Mouse (Mus musculus): ENCODE results near the gene Vps29. TPM values are rescaled to one million over a fixed set of nuclear protein-coding genes. Genes with fewer than 3 reads are reported as not detected.
"Not testable (repeated sequence)": the region's sequence is repeated elsewhere in the genome, so short reads cannot be mapped to it uniquely, and the experiment has no call there.

The Vps29 gene
- total RNA-seq (2014; fragmentation: Nextera tagmentation), result 118 and 128 TPM in 2 replicates
- total RNA-seq (2017), result 89.8 and 105 TPM in 2 replicates

DNA sequence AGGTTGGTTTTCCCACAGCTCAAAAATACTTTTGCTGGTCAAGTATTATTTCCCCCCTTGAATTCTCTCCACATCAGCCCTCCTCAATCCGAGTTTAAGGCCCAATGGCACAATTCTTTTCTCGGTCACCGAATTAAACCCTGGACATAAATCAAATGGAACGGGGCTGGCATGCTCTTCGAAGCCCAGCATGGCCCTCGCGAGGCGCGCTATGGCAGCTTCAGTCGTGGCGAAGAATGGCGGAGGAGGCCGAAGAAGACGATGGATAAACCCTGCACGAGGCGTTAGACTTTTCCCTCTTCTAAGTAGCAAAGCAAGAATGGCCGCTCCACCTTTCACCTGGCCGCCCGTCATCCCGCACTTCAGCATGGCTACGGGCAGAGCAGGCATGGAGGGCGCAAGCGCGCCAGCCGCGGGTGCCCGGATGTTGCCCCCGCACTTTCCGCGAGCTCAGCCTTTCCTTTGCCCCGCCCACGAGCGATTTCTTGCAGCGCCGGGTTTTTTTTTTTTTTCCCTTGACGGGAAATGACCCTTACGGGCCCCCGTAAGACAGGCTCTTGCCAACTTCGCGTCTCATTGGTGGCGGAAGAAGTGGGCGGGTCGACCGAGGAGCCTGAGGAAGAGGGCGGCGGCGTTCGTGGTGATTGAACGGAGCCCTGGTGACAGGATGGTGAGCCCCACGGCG, at the start of gene Vps29, which contains the start of gene Rad9b:
Gene Vps29 (plus strand): TSS at position 563 of the 685 bp plus-strand sequence.
Gene Rad9b (minus strand): TSS at position 427 of the 685 bp plus-strand sequence.
- peak; percentile 99 for ATAC-seq (replicated peaks; ENCODE audit: poor library complexity, severe bottlenecking)

DNA sequence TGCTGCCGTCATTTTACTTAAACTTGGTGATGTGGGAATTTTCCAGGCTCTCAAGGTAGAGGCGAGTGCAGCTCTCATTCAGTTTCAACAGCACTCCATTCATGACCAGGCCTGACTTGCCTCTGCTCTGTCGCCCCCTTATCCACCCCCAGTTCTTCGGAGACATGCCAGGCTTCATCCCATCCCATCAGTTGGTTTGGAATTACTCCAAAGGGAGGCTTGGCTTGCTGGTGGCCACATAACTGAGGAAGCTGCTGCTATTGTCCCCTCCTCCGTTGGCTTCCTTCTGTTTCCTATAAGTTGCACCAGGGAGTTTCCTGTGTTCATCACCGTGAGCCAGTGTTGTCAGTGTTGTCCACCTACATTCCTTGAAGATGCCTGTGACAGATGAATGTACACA, 49.6 kb upstream of the Vps29 start:
- 0 out of 2 replicates have a peak, but pooled peaks have one; percentile 12 for ATAC-seq (replicated peaks; ENCODE audit: poor library complexity, severe bottlenecking)

DNA sequence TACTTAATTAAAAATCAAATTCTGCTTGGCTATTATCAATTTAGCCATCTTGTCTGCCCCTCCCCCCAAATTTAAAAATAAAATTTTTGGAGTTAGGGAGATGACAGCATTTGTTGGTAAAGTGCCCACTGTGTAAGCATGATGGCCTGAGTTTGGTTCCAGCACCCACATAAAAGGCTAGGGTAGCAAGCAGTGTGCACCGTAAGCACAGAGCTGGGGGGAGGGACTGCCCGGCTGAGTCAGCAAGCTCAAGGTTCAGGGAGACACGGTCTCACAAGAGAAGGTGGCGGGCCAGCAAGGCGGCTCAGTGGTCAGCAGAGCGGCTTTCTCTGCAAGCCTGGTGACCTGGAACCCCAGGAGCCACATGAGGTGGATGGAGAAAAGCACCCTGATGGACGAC, 48.7 kb upstream of the Vps29 start:
- no peak for ATAC-seq (replicated peaks; ENCODE audit: poor library complexity, severe bottlenecking)

DNA sequence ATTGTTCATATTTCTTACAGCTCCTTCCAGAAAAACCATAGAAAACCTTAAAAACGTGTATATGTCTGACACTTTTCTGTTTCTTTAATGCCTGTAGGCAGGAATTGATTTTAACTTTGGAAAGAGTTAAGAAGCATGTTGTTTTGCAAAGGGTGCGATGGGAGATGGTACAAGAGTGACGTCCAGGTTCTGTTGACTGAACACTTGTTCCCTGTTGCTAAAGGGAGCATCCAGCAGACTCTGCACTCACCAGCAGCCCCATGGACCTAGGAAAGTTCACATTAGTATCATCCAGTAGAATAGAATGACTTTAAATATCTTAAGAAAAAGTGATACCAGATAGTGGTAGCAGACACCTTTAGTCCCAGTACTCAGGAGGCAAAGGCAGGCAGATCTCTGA, 47.6 kb upstream of the Vps29 start:
- ATAC-seq (replicated peaks; ENCODE audit: poor library complexity, severe bottlenecking), result no peak

DNA sequence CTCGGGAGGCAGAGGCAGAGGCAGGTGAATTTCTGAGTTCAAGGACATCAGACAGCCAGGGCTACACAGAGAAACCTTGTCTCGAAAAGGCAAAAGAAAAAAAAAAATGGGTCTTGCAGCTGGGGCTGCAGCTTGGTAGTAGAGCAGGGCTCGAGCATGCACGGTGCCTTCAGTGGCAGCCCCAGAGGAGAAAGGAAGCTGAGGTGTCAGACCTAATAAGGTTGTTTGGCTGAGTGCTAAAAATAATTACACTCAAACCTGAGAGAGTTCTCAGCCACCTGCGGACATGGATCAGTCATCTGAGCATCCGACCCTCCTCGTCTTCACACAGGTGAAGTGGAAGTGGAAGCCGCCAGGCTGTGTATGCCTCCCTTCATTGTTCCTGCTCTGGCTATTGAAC, 43.5 kb upstream of the Vps29 start:
- ATAC-seq (replicated peaks; ENCODE audit: poor library complexity, severe bottlenecking), result no peak

DNA sequence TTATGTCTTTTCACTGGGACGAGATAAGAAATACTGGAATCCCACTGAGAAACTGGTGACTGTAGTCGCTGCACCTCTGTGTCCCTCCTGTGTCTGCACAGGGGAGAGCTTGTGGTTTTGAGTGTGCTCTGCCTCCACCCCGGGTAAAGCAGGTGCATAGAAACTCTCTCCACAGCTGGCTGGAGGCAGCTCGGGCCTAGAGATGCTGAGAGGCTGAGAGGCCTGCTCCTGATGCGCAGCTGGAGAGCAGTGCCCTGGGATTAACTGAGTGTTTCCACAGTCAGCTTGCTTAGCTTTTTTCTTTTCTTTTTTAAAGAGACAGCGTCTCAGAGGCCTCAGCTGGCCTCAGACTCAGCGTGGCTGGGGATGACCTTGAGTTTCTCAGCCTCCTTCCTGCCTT, 42.5 kb upstream of the Vps29 start:
- no peak for ATAC-seq (replicated peaks; ENCODE audit: poor library complexity, severe bottlenecking)

DNA sequence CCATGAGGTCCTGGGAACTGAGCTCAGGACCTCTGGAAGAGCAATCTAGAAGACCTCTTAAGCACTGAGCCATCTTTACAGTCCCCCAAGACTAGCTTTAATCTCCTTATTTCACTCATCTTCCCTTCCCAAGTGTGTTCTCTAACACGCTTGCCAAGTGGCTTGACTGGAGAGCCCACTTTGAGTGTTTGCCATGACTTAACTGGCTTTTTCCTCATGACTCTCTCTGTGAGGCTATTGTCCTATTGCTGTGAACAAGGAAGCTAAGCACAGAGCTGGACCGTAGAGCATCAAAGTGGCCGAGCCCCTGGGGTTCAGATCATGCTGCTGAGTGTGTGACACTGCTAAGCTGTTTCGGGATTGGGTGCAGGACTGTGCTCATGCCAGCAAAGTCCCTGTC, 41.8 kb upstream of the Vps29 start:
- no peak for ATAC-seq (replicated peaks; ENCODE audit: poor library complexity, severe bottlenecking)

DNA sequence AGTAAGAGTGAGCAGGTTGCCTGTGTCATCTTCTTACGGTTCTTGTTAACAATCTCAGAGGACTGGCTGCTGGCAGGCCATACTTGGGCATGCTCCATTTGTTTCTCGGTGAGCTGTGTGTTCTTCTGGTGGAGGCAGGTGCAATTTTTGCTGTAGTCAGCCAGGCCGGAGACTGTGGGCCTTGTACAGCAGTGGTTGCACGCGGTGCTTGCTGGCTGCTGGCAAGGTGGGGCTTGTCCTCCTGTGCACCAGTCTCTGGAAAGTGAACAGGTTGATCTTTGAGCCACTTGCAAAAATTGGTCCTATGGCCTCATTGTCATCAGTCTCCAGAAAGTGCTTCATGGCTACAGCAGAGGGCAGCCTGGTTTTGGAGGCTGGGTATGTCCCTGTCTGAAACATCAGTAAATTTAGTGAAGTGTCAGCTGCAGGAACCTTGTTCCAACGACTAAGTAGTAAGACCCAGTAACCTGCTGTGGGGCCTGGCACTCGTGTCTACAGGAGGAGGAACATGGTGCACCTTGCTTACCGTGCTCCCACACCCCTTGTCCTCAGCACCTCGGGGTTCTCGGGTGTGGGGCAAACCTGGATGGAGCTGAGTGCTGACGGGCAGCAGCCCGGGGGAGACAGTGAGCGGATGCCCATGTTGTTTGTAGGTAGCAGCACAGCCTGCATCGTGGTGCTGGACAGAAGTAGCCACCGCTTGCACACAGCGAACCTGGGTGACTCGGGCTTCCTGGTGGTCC, 41.1 kb upstream of the Vps29 start:
- ATAC-seq (replicated peaks; ENCODE audit: poor library complexity, severe bottlenecking), result no peak

DNA sequence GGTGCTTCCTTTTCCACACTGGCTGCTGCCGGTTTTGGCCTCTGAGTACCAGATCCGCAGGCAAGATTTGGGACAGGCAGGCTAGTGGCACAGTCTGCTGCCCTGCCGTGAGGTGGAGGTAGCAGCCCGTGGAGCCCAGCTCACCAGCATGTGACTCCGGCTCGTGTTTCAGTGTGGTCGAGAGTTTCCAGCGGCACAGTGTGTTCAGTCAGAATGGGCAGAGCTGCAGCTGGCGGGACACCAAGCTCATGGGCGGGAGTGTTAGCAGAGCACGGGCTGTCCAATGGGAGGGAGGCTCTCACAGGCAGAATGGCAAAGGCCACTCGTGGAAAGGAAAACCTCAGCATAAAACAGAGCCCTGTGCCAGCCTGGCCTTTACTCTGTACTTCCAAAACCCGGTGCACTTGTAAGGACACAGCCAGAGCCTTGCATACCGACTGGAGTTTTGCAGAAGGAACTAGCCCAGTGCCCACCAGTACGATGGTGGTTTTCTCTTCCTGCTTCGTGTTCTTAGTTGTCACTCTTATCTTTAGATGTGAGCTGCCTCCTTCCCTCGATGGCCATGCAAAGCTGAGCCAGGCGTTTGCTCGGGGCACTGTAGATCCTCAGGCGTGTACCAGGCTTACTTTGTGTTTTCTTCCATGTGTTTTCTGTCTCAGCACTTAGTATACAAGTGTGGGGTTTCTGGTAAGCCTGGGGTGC, 39.1 kb upstream of the Vps29 start:
- peak; percentile 51 for ATAC-seq (replicated peaks; ENCODE audit: poor library complexity, severe bottlenecking)

DNA sequence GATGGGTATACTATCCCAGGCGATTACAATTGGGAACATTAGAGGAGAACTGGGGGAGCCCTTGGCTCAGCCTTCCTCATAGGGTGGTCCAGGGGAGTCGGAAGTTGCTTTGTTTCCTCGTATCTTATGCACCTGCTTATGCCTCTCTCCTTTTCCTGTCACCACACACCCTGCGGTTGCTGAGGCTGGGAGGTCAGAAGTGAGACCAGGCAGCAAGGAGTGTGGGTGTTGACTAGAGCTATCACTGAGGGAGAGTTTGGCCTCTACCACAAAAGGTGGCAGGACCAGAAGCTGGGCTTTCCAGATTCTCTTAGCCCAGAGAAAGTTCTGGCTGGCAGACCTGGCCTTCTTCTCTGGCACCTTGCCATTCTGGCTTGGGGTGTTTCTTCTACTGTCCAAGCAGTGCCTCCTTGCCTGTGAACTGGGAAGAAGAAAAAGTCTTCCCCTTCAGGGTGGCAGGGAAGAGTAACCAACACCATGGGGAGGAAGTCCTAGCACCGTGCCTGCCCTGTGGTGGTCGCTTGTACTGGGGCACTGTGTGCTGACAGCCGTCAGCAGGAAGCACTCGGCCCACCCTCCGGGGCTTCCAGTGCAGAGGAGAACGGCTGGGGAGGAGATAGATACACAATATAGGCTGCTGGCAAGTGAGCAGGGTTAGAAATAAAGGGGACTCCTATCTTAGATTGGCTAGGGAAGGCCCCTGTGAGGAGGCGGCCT, 36.7 kb upstream of the Vps29 start:
- no peak for ATAC-seq (replicated peaks; ENCODE audit: poor library complexity, severe bottlenecking)

DNA sequence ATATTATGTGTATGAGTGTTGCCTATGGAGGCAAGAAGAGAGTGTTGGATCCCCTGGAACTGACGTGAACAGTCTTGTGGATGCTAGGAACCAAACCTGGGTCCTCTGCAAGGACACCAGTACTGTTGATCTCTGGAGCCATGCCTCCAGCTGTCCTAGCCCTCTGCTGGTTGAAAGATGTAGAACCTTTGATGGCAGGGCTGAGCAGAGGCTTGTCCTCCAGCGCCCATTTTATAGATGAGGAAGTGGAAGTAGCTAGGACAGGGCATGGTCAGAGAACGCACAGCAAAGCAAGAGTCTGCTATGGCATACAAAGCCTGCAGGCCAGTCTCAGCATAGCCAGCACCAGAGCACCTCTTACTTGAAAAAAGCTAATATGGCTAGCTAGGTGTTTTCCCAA, 36.1 kb upstream of the Vps29 start:
- ATAC-seq (replicated peaks; ENCODE audit: poor library complexity, severe bottlenecking), result peak; percentile 87

DNA sequence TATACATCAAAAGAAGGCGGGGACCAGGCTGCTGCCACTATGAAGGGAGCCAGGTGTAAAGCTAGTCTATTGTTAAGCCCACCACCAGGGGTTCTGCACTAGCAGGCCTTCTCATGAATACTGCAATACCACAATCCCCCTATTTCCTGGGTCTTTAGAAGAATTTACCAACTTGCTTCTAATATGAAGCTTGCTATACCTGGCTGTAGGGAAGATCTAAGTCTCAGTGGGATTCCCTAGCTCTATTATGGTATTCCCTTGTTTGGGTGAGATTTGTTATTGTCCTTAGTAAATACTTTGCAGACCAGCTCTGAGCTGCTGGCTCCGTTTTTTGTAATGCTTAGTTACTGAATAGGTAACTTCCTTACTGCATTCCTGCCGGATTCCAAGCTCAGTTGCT, 35.2 kb upstream of the Vps29 start:
- not testable (repeated sequence) for ATAC-seq (replicated peaks; ENCODE audit: poor library complexity, severe bottlenecking)

DNA sequence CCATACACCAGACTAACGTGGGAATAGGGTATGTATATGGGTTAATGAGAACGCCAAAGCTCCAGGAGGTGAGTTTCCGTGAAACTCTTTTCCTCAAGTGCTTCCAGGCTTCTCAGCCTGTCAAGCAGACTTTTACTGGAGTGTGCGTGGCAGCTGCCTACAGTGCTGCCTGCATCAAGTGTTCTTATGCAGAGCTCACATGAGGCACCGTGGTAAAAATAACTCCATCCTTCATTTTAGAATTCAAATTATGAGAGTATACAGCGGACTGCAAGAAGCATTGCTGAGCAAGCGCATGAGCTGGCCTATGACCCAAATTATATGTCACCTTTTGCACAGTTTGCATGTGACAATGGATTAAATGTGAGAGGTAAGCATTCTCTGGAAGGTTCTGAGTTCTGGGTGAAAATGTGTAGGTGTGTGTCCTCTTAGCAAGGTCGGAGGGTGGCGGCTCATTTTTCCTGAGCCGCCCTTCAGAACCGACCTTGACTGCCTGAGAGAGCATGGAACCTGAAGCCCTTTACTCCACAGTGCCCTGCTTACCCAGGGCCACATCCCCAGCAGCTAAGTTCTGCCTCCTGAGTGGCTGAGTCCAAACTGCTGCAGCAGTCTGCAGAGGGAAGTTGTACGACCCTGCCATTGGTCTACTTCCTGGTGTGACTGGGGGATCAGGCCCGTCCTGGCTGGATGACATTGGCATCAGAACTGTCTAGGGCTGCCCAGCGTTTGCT, 34.5 kb upstream of the Vps29 start:
- ATAC-seq (replicated peaks; ENCODE audit: poor library complexity, severe bottlenecking), result no peak

DNA sequence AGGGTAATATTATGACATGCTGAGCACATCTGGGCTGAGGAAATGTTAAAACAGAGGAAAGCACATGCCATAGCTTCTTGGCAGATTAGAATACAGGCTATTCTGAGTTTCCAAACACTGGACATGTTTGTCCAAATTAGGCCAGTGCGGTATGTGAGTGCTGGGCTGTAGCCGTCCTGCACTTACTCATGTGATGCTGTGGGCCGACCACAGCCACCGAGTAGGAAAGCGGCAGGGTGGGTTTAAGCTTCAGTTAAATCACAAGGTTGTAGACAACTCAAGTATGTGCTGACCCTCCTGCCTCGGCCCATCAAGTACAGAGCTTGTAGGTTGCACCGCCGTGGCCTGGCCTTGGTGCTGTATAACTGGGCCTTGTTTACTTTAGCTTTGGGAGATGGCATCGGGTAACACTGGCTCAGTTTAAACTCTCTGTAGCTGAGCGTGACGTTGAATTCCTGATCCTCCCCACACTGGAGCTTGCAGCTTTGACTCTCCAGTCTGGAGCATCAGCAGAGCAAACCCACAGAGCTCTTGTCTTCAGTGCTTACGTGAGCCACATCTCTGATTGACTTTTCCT, 33.9 kb upstream of the Vps29 start:
- ATAC-seq (replicated peaks; ENCODE audit: poor library complexity, severe bottlenecking), result no peak

DNA sequence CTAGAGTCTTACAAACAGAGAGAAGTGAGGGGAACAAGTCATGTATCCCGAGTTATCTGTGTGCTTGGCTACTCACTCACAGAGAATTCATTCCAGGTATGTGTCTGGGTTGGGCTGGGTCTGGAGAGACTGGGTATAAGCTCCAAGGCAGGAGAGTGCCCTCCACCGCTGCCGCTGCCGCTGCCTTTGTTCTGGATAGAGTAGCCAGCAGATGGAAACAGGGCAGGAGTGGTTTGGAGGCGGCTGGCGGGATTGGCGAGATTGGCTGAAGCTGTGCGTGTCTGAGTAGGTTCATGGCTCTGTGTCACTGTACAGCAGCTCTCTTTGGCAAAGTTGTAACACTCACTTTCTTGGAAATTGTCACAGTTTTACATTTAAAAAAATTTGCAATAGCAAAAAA, 30.6 kb upstream of the Vps29 start:
- no peak for ATAC-seq (replicated peaks; ENCODE audit: poor library complexity, severe bottlenecking)

DNA sequence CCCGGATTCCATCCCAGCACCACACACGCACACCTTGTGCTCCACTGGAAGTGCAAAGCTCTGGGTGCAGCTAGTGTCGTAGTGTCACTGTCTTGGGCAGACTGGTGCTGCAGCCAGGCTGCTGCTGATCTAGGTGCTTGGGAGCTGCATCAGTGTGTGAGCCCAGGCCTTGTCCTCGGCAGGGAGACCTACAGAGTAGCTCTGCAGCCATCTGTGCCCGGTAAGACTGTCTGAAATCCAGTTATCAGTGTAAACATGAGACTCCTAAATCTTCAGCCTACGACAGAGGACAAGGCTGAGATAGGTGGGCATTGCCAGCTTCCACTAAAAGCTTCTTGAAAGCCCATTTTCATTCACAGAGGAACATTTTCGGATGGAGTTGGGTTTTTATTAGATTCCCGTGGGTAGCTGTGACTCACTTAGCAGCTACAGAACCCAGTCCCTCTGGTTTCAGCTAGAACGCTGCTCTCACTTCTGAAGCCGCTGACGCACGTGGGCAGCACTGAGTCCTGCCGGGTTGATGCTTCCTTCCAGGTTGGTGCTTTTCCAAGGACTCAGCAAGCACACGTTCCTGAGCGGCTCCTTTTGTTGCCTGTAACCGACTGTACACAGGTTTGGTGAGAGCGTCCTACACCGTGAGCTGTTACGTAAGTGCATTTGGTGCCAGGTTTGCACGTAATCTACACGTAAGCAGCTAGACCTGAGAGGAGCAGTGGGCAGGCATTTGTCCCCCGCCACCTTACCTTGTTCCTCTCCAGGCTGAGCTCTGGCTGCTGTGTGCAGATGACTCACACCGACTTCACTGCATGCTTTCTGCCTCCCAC, 29.3 kb upstream of the Vps29 start:
- no peak for ATAC-seq (replicated peaks; ENCODE audit: poor library complexity, severe bottlenecking)

DNA sequence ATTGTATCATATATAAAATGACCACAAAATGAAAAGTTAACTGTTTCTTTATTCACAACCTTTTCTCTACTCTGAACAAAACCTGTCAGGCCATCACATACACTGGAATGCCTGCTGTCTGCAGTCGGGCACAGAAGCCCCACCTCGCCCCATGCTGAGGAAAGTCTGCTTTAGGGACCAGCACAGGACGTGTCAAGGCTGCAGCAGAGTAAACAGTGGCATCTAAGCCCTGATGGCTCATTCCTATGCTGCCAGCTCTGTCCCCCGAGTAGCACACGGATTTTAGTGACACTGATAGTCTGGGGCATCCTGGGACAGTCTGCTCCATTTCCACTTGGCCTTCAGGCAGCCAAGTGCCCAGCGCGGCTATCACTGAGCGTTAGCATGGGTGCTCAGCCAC, 28.7 kb upstream of the Vps29 start:
- no peak for ATAC-seq (replicated peaks; ENCODE audit: poor library complexity, severe bottlenecking)

DNA sequence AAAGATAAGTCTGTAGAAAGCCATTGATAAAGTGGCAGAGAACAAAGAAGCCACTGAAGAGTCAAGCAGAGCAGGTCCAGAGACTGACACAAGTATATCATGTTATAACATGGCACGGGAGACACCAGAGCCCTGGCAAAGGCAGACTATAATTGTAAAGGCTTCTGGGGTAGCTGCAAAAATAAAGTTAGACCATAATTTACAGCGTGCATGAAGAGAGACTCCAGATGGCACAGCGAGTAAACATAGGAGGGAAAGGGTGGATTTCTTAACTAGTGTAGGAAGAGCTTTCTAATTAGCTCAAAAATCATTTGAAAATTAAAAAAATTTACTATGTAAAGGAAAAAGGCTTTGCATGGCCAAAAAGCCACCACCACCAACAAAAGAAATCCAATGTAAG, 26.9 kb upstream of the Vps29 start:
- no peak for ATAC-seq (replicated peaks; ENCODE audit: poor library complexity, severe bottlenecking)

DNA sequence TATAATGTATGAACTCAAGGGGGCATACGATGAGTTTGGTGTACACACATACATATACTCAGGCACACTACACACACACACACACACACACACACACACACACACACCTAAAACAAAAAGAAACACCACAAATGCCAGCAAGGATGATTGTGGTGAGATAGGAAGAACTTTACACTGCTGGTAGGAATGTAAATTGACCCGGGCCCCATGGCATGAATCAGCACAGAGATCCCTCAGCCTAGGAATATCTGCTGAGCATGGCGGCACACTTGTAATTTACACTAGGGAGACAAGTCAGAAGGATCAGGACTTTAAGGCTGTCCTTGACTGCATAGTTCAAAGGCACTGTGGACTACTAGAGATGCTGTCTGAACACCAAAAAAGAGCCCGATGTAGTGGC, 23.9 kb upstream of the Vps29 start:
- no peak for ATAC-seq (replicated peaks; ENCODE audit: poor library complexity, severe bottlenecking)
